Mouse (Mus musculus) cerebellum, adult 9-11 months (tissue): ENCODE results near the gene Elmsan1.

Source experiments
- DNase-seq: peaks from one replicate; pipeline ENCODE4 v3.0.0; 2022

The Elmsan1 gene

GRCm38 (mm10) chr12:84214495-84215175, 4.0 kb downstream of the Elmsan1 start:
- no peak for DNase-seq

GRCm38 (mm10) chr12:84212297-84212696, 6.4 kb downstream of the Elmsan1 start:
- no peak for DNase-seq

- no peak for DNase-seq
These were observed 7.6 kb downstream of the Elmsan1 start for GRCm38 (mm10) chr12:84211021-84211538.

- DNase-seq = no peak
These were observed 8.4 kb downstream of the Elmsan1 start for GRCm38 (mm10) chr12:84210288-84210687.

- no peak for DNase-seq
These were observed 9.6 kb downstream of the Elmsan1 start for GRCm38 (mm10) chr12:84209093-84209492.

GRCm38 (mm10) chr12:84207209-84207817, 11.4 kb downstream of the Elmsan1 start:
- DNase-seq = no peak

GRCm38 (mm10) chr12:84206525-84206924, 12.2 kb downstream of the Elmsan1 start:
- DNase-seq = no peak

GRCm38 (mm10) chr12:84205659-84206185, 13.0 kb downstream of the Elmsan1 start:
- DNase-seq = no peak

- no peak for DNase-seq
These were observed 14.0 kb downstream of the Elmsan1 start for GRCm38 (mm10) chr12:84204662-84205061.

GRCm38 (mm10) chr12:84203778-84204216, 14.9 kb downstream of the Elmsan1 start:
- no peak for DNase-seq

- no peak for DNase-seq
These were observed 15.4 kb downstream of the Elmsan1 start for GRCm38 (mm10) chr12:84203170-84203777.

GRCm38 (mm10) chr12:84202561-84202960, 16.1 kb downstream of the Elmsan1 start:
- DNase-seq = no peak

- no peak for DNase-seq
These were observed 16.8 kb downstream of the Elmsan1 start for GRCm38 (mm10) chr12:84201686-84202484.

GRCm38 (mm10) chr12:84201222-84201621, 17.5 kb downstream of the Elmsan1 start:
- no peak for DNase-seq

GRCm38 (mm10) chr12:84198880-84199279, 19.8 kb downstream of the Elmsan1 start:
- no peak for DNase-seq

- DNase-seq = no peak
These were observed 20.5 kb downstream of the Elmsan1 start for GRCm38 (mm10) chr12:84198076-84198679.

GRCm38 (mm10) chr12:84195195-84195594, 23.5 kb downstream of the Elmsan1 start:
- peak; percentile 35 for DNase-seq

GRCm38 (mm10) chr12:84194400-84195109, 24.1 kb downstream of the Elmsan1 start:
- peak; percentile 32 for DNase-seq

- peak; percentile 92 for DNase-seq
These were observed 24.9 kb downstream of the Elmsan1 start for GRCm38 (mm10) chr12:84193642-84194399.

GRCm38 (mm10) chr12:84192741-84193641, 25.7 kb downstream of the Elmsan1 start:
- peak; percentile 74 for DNase-seq
